Mouse (Mus musculus) right cerebral cortex, adult 2 months (tissue): Measurements from ENCODE around the gene Insyn1.

Experiments
- DNase-seq, 2 experiments: peaks; one replicate each; pipeline ENCODE4 v3.0.0; 2021 to 2022; ENCODE audit warnings: low spot score in 2 of 2

Gene Insyn1

DNA sequence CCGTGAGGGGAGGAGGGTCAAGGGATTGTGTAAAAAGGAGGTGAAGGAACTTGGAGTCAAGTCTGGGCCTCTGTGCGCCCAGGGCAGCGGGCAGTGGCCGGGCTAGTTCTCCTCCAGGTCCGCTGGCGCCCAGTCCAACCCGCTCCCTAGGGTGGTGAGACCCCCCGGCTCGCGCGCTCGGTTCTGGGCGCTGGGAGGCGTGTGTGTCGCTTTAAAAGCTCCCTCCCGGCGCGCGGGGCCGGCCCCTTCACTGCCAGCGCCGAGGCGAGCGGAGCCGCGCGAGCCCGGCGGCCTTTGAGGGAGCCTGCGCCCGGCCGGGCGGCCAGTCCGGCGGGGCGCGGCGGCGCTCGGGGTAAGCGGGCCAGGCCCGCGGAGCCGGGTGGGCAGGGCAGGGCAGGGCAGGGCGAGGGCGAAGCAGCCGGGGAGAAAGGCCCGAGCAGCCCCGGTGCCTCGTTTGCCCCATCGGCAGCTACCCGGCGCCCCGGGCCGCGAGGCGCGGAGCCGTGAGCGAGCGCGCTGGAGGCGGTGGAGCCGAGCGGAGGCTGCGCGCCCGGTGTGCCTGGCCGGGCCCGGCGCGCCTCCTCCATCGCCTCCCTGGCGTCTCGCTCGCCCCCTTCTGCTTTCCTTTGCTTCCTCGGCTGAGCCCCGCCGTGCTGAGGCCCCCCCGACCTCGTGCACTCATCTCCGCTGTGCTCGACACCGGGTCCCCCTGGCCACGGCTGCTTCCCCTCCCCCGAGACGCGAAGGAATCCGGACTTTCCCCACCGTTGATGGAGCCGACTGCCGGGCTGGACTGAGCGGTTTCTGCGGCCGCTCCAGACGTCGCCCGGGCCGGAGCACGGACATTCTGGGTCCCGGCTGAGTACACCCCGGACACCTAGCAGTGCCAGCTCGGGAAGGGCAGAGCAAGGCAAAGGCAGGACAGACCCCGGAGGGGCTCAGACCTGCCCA is at the start of gene Insyn1:
Gene Insyn1, plus strand, starts transcription at position 753 of the 951 bp plus-strand sequence.
- peak in 1 of 2 experiments; percentile 67 for DNase-seq

DNA sequence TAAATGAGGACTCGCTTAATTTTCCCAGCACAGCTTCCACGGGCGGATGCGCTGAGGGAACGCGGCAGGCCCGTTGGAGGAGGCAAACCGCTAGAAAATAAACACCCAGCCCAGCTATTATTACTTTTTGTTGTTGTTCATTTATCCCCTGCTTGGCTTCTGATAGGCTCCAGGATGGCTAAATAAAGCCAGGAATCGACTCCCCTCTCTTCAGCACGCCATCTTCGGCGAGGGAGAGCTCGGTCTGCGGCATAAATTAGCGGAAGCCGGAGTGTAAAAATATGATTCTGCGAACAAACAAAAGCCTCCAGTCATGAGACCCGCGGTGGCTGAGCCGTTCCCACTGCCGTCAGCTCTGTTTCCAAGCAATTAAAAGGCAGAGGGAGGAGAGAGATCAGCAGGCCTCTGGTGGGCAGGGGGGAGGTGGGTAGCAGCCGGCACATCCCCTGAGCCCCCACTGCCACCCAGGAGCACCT is 49.4 kb upstream of the Insyn1 start:
- DNase-seq: peak; percentile 69 to 75

DNA sequence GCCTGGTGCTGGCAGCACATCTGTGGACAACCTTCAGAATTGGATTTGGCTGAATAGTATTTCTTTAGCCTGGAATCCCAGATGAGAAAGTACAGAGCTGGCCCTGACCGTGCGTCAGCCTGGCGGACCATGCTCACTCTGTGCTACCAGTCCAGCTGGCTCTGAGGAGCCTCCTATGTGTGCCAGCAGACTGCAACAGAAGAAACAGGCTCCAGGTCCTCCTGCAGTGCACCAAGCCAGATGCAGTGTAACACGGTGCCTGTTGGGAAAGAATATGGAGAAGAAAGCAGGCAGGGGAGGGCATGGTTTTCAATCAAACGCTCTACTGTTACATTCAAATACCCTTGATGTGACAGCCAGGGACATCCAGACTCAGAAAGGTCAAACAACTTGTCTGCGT is 48.3 kb upstream of the Insyn1 start:
- peak in 1 of 2 experiments; percentile 18 for DNase-seq

DNA sequence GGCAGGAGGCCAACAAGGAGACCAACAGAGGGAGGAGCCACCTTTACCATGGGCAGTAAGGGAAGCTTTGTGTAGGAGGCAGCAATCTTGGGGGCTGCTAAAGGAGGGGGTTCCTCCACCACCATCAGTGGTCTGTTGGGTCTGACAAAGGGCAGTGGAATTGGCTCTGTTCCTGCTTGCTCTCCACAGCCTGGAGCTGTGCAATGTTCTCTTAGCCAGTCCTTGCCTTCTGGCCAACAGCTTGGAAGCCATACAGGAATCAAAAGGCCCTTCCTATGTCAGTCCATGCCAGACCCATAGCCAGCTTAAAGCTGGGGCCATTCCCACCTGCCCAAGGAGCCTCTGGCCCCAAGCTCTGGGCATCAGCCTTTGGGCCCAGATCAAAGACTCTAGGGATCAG is 47.8 kb upstream of the Insyn1 start:
- DNase-seq: no peak

DNA sequence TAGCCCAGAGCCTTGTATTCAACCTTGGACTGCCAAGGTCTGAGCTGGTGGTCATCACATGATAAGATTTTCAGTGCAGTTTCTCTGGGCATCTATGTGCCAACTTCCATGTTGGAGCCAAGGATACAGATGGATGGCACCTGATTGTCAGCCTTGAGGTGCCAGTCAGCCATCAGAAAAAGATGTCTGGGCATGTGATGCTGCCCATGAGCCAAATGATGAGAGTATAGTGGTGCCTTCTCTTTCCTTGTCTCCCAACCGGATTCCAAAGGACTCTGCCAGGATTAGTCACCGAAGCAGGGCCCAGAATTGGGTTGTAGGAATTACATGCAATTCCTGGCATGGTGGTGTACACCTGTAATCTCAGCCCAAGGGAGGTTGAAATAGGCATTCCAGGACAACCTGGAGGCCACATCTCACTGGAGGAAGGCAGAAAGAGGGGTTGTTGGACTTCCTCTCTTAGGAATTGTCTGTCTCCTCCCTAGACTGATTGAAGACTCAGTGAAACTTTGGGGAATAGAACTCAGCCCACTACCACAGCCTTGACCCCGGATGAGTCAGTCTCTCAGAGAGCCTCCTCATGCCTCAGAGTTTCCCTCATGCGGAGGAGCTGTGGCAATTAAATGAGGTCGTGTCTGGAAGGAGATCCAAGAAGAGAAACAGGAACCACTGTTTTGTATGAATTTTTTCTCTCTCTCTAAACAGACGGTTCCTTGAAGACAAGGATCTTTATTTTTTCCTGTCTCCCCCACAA is 46.9 kb upstream of the Insyn1 start:
- DNase-seq: peak; percentile 61 to 62

DNA sequence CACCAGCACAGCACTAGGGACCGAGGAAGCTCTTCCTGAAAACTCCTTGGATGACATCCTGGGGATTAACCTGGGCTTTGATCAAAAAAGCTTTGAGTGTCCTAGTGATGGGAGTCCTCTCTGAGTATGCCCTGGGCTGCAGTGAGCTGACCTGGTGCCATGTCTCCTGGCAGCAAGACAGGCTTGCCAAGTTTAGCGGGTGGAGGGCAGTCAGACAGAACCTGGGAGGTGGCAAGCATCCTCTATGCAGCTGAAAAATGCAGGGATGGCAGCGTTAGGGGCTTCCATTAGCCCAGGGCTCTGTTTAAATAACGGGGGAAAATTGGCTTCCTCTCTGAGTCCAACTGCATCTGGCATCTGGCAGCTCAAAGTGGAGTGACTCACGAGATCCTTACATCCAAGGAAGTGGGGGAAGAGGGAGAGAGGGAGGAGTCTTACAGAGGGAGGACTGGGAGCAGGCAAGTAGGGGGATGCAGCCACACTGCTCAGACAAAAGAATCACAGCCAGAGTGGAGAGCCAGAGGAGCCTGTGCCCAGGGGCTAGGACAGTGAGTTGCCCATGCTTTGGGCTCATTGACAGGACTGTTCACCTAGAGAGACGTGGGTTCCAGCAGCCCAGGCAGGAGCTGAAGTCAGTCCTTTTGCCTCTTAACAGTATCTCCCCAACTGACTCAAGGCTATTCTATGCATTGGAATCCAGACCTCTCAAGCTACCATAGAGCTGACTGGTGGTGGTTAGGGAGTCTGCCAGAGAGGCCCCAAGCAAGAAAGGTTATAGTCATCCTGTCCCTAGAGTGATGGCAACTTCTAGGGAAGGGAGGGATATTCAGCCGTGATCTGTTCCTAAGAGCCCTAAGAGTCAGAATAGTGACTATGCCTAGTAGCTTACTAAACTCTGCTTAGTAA is 46.0 kb upstream of the Insyn1 start:
- DNase-seq: peak; percentile 65 to 68

DNA sequence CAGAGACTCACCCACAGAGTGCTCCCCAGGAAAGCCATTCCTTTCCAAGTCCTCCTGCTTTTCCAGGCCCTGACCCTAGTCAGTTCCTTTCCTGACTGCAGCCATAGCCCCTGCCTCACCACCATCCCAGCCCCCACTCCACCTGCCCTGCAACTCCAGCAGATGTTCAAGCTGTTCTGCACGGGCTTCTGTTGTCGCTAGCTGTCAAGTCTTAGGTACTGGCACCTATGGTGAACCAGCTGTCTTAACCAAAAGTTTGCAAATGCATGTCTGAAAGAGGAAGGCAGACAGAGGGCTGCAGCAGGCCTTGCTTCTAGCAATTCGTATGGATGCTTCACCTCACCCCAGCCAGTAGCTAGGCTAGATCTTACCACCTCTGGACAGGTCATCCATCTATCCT is 45.3 kb upstream of the Insyn1 start:
- DNase-seq: no peak

DNA sequence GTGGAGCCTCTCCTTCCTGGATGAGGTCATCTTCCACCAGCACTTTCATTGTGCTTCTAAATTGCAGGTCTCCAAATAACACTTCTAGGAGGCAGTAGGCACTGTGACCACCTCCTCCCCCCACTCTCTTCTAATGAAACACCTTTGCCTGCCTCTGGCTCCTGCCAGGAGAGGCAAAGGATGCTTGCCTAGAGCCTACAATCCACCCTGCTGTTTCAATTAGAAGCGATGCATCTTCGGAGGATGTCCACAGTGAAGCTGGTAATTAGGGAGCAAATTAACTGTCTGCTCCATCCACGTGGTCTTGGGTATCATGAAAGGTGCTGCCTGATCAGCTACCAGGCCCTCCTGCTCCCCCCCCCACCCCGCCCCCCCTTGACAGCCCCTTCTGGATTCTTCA is 41.6 kb upstream of the Insyn1 start:
- no peak for DNase-seq

DNA sequence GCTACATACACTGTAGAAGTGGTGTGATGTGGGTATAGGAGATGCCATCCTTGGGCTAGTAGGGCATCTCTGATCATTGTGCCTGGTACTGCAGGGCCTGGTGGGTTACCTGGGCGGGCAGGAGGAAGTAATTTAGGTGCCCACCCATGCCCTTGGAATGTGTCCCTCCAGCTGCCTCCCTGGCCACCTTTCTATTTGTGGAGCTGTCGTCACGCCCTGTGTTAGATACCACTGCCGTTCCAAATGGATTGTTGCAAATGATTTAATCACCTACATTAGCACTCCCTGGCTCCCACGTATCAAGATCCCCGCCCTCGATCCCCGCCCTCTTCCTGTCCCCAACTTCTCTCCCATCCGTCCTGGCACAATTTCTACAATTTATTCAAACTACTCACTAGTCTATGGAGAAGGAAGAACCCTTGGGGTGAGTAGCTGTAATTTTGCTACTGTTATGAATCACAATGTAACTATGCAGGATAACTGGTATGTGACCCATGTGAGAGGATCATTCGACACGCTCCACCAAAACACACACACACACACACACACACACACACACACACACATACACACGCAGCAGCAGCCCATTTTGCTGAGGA is 40.3 kb upstream of the Insyn1 start:
- no peak for DNase-seq

DNA sequence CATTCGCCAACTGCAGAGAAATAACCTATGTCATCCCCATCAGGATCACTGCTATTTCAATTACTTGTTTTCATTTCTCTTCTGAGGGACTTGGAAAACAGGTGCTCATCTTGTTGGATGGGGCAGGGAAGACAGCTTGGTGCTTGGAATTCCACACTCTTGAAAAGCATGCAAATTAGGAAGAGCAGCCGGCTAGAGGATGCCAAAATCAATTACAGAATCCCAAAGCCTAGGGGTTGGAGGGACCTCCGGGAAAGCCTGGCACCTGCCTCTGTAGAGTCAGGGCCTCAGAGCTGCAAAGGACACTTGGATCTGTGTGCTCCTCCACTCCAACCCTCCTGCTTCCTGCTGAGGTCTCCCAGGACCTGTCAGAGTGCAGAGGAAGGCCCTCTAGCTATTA is 38.9 kb upstream of the Insyn1 start:
- no peak for DNase-seq

DNA sequence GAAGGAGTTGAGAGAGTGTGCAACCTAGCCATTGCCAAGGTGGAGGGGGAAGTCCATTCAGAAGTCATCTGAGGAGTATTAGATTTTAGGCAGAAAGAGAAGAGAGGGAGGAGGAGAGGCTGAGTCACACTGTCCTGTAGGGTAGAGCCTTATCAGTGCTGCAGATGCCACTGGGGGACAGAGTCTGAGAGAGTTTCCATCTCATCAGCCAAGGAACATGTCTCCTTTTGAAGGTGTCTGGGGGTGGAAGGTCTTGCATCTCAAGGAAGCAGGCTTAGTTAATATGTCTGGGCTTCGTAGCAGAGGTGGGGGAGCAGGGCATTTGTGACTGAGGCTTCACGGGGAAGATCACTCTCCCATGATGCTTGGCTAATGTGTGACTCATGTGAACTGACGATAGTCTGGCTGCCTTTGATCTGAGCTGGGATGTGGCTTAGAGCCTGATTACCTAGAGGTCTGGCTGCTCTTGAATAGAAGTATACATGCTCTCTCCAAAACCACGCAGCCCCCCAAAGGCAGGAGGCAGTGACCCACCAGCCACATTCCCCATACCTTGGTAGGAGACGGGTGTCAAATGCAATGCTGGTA is 34.5 kb upstream of the Insyn1 start:
- DNase-seq: no peak

DNA sequence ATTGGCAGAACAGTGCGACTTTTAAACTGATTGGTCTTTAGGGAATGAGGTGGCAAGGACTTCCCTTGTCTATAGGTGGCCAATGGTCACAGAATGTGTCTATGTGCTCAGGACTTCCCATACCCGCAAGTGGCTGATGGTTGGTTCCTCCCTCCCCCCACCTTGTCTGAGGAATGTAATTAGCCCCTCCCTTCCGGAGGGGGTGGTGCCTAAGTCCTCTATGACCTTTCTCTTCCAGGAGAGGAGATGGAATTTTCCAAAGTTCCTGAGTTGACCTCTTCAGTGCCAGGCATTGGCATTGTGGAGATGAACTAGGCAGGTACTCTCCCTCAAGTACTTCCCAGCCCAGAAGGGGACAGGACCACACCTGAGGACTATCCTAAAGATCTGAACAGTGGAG is 33.5 kb upstream of the Insyn1 start:
- DNase-seq: no peak

DNA sequence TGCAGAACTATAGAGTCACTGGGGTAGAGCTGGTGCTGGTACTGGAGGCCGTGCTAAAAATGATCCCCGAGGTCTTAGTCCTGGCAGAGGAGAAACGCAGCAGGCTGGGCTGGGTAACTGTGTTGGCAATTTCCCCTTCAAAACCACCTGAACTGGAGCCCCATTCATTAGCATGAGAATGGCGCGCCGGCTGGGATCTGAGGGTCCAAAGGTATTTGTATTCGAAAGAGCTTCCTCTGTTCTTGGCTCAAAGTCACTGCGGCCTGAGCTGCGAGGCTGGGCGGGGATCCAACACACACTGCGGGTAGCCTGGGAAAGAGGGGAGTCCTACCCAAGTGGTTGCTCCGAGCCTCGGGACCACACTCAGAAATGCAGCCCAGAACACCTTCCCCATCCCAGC is 32.6 kb upstream of the Insyn1 start:
- DNase-seq: peak in 1 of 2 experiments; percentile 34

DNA sequence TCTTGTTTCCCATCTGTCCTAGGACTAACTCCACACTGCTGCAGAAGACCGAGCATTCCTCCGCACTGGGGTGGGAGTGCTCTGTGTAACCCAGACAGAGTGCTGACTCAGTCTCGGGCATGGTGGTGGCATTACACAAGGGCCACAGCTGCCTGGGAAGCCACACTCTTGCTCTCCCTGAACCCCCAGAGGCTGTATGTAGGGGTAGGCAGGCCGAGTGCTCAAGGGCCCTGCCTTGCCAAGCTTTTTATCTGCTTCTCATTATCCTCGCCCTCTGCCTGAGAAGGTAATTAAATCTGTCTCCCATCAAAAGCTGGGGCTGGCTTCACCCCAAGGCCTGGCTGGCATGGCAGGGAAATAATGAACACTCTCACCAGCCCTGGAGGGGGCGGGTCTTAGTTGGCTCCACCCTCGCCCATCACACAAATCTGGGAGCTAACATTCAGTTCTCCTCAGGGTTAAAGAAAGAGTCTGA is 30.9 kb upstream of the Insyn1 start:
- DNase-seq: peak in 1 of 2 experiments; percentile 45

DNA sequence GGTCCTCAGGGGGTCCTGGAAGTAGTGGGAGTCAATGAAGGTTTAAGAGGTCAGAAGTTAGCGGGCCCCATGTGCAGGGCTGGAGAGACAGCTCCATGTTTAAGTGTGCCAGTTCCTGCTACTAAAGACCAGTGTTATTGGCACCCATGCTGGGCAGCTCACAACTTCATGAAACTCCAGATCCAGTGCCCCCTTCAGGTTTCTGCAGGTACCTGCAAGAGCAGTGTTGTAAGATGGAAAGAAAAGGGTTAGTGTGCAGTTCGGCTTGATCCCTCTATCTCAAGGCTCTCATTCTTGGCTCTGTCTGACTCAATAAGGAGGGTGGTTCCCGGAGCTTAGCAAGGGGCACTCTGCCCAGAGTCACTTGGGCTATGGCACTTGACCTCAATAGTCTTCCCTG is 30.1 kb upstream of the Insyn1 start:
- no peak for DNase-seq

DNA sequence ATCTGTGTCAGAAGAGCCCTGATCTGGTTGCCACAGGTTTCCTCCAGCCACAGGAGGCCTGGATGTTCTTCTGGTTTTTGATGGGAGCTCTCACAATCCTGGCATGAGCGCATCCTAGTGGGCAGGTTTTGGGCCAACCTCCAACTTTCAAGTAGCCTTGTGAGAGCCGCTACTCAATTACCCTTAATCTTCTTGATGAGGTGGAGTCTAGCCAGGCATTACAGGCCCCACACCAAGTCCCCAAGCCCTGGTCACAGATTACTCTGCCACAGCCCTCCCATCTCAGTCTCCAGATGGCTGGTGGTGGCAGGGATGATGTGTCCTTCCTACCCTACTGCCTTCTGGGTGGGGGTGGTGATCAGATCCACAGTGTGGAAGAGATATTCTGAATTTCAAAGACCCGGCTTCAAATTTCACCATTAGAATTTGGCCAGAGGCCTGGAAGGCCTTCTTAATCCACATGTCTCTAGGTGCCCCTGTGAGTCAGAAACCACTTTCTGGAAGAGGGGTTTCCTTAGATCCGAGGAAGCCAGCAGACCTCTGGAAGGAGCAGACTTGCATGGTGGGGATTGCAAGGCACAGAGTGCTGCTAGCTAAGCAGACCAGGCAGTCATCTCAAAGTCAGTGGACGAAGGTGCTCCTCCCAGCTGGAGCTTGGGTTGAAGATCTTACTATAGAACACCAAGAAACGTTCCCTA is 29.4 kb upstream of the Insyn1 start:
- DNase-seq: no peak

DNA sequence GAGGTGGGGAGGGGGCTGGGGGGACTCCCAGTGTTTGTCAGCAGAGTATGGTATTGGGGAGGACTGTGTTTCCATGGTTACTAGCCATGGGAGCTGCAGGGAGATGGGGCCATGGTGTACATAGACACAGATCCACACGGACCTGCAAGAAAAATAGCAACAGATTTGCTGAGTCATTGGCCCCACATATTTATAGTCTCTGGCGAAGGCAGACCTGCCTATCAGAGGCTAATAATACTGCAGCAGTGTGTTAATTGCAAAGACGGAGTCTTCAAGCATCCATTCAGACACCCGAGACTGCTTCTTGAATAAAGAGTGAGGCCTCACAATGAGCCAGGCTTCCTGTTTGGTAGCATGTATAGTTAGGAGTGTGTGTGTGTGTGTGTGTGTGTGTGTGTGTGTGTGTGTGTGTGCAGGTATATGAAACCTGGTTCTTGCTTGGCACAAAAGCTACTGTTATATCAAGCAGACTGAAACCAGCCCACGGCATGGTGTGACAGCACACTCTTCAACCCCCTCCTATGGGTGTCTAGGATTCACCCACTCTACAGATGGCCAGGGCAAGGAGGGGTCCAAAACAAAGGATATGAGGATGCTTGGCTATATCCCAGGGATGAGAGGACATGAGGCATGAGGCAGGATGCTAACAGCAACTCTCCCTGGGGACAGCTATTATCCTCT is 20.9 kb upstream of the Insyn1 start:
- peak; percentile 63 to 71 for DNase-seq

DNA sequence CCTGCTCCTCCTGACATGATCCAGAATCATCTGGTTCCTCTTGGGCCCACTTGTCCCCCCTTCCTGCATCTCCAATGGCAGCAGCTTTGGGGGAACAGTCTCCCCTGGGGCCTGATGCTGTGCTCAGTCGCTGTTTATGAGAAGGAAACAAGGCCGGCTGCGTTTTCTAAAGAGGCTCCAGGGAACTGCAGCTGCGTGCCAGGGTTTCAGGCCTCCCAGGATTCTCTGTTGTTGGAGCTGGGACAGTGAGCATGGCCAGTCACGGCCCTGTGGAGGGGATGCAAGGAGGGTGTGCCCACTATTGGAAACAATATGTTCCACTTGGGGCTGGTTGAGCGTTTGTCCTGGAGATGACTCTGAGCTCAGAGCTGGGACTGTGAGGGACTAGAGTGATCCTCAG is 17.9 kb upstream of the Insyn1 start:
- DNase-seq: no peak

DNA sequence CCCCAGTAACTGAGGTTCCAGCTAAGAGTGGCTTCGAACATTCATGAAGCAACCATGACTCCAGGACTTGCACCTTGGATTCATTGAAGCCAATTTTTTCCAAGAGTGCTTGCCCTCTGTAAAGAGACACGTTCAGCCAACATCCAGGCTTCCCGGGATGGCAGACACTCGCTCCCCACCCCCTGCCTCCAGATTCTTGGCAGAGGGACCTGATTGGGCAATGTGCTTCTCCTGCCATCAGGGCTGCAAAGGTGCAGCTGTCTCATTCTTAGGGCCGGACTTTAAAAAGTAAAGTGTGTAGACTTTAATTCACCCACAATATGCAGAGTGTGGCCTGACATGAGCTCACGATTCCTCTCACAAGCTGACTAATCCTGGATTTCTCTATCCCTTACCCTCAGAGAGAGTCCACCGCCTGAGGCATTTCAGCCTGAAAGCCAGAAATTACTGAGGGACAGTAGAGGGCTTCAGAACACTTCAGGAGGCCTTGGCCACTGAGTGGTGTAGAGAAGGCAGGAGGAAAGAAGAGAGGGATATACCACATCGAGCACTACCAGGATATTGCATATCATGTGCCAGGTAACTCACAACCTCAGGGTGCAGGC is 15.1 kb upstream of the Insyn1 start:
- no peak for DNase-seq
